Mouse (Mus musculus): ENCODE measurements at regions not wholly inside any gene's neighbourhood (a gene's known extent, or its start where the extent isn't known, plus 50 kb on each side); places are given as distances from the start of the nearest gene placed in this dataset.

DNA sequence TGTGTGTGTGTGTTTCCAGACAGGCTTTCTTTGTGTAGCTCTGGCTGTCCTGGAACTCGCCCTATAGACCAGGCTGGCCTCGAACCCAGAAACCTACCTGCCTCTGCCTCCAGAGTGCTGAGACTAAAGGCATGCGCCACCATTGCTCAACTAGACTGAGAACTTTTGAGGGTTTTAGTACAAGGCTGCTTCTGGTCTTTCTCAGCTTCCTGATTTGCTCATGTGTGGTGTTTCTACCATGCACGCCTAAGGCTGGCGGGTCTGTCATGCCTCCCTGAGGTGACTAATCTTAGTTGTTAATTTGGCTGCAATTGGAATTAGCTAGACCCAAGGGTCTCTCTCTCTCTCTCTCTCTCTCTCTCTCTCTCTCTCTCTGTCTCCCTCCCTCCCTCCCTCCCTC, 61.2 kb upstream of the Cux1 start:
- Histone ChIP-seq H3K4me2 (replicated peaks) (no peak overlapping the region), H3K4me1 (no peaks in the 10 kb centered on the region), H3K27me3 (peaks cover 17% of the 10 kb centered on the region), H3K9me3 (no peaks in the 10 kb centered on the region), H3K27ac (replicated peaks) (no peak overlapping the region), H3K4me3 (no peak overlapping the region), H3K9ac (replicated peaks) (no peak overlapping the region), H3K36me3 (no peaks in the 10 kb centered on the region)
- no peak for ATAC-seq (ENCODE audit: low FRiP score, low read depth)
- 88% methylated on average over 5 of the region's 5 CpGs for WGBS

DNA sequence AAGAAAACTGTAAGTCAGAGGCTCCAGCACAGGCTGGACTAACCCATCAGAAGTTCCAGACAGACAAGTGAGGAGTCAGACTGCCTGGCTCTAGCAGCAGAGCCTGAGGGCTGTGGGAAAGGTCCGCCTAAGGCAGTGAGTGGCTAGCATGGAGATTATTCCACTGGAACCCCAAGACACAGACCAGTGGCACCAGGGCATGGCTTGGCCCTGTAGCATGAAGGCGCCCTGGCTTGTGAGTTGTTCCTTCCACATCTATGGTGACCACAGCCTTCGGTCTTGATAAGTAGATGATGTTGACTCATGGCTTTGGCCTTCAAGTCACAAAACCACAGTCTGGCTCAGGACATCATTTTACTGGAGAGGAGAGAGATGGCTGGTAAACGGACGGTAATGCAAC, 60.7 kb upstream of the Myl10 start:
- H3K27ac ChIP-seq (replicated peaks): no peak overlapping the region
- ATAC-seq (ENCODE audit: low FRiP score, low read depth): no peak
- H3K9ac ChIP-seq (replicated peaks): no peak overlapping the region
- no peak overlapping the region for H3K4me3 ChIP-seq
- no peaks in the 10 kb centered on the region for H3K27me3 ChIP-seq
- H3K36me3 ChIP-seq: no peaks in the 10 kb centered on the region
- H3K9me3 ChIP-seq: no peaks in the 10 kb centered on the region
- H3K4me1 ChIP-seq: no peaks in the 10 kb centered on the region
- no peak overlapping the region for H3K4me2 ChIP-seq (replicated peaks)
- WGBS: 88% methylated on average over 5 of the region's 5 CpGs

DNA sequence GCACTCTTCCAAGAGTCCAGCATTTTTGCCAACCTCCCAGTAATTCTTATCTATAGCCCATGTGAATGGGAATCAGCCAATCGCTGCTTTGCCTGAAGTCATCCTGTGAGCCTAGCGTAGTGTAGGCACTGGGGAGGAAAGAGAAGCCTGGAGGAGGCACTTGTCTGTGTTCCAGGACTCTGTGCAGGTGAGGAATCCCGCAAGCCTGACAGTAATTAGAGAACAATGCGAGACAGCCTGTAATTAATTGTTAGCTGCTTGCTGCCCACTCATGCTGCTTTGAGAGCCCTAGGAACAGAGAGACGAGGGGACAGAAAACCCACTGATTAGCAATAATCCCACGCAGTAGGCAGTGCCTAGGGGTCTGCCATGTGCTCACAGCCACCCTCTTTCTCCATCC, 59.0 kb upstream of the Myl10 start:
- WGBS: 72% methylated on average over 6 of the region's 6 CpGs
- H3K4me3 ChIP-seq: no peak overlapping the region
- no peak overlapping the region for H3K27ac ChIP-seq (replicated peaks)
- no peaks in the 10 kb centered on the region for H3K36me3 ChIP-seq
- H3K27me3 ChIP-seq: no peaks in the 10 kb centered on the region
- no peak overlapping the region for H3K4me2 ChIP-seq (replicated peaks)
- no peaks in the 10 kb centered on the region for H3K9me3 ChIP-seq
- no peak overlapping the region for H3K9ac ChIP-seq (replicated peaks)
- H3K4me1 ChIP-seq: no peaks in the 10 kb centered on the region
- ATAC-seq (ENCODE audit: low FRiP score, low read depth): no peak

DNA sequence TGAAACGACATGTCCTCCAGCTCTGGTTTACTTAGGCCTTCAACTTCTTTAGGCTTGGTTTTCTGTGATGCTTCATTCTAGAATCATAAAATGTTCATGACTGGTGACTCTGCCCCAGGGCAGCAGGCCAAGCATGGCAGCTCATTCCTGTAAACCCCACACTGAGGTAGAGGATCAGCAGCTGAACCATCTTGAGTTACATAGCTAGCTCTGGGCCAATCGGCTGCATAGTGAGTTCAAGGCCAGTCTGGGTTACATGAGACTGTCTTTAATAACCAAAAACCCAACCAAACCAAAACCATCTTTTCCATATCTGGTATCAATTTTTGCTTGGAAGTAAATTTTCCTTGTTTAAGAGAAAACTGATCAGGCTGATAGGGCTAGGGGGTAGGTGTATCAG, 57.8 kb upstream of the Myl10 start:
- Histone ChIP-seq H3K36me3 (no peaks in the 10 kb centered on the region), H3K4me1 (no peaks in the 10 kb centered on the region), H3K4me3 (no peak overlapping the region), H3K27ac (replicated peaks) (no peak overlapping the region), H3K9me3 (no peaks in the 10 kb centered on the region), H3K4me2 (replicated peaks) (no peak overlapping the region), H3K27me3 (no peaks in the 10 kb centered on the region), H3K9ac (replicated peaks) (no peak overlapping the region)
- 92% methylated on average over 2 of the region's 2 CpGs for WGBS
- no peak for ATAC-seq (ENCODE audit: low FRiP score, low read depth)

DNA sequence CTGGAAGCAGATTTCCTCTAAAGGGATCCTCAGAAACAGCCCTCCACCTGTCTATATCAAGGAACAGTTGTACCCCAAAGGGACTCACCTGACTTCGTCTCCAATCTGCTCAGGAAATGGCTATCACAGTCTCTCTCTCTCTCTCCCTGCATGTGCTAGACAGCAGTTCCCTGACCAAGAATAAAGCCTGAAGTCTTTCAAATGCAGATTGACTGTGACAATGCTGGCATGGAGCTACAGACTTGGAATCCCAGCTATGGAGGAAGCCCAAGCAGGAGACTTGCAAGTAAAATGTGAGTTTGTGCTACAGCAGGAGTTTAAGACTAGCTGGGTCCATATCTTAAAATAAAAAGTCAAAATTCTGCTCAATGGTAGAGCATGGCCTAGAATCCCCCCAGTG, 56.5 kb upstream of the Myl10 start:
- whole genome bisulfite sequencing: 72% methylated on average over 1 of the region's 1 CpGs
- Histone ChIP-seq H3K4me1 (no peaks in the 10 kb centered on the region), H3K9me3 (no peaks in the 10 kb centered on the region), H3K36me3 (no peaks in the 10 kb centered on the region), H3K4me2 (replicated peaks) (no peak overlapping the region), H3K27me3 (no peaks in the 10 kb centered on the region), H3K27ac (replicated peaks) (no peak overlapping the region), H3K4me3 (no peak overlapping the region), H3K9ac (replicated peaks) (no peak overlapping the region)
- ATAC-seq (ENCODE audit: low FRiP score, low read depth): no peak

DNA sequence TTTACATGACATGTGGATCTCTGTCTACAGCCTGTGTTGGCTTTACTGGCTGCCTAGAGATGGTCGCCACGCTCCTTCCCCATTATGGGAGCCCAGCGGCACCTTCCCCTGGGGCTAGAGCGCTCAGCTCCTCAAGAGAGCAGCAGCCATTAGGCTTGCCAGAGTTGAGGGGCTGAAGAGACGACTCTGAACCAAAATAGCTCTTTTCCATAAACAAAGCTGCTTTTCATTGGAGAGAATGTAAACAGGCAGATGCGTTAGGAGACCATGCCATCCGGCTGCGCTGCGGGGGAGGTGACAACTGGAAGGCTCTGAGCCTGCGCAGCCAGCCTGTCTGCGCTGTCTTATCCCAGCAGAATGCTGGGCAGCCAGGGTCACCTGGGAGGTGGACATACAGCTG, 55.1 kb upstream of the Myl10 start:
- WGBS: 72% methylated on average over 11 of the region's 11 CpGs

DNA sequence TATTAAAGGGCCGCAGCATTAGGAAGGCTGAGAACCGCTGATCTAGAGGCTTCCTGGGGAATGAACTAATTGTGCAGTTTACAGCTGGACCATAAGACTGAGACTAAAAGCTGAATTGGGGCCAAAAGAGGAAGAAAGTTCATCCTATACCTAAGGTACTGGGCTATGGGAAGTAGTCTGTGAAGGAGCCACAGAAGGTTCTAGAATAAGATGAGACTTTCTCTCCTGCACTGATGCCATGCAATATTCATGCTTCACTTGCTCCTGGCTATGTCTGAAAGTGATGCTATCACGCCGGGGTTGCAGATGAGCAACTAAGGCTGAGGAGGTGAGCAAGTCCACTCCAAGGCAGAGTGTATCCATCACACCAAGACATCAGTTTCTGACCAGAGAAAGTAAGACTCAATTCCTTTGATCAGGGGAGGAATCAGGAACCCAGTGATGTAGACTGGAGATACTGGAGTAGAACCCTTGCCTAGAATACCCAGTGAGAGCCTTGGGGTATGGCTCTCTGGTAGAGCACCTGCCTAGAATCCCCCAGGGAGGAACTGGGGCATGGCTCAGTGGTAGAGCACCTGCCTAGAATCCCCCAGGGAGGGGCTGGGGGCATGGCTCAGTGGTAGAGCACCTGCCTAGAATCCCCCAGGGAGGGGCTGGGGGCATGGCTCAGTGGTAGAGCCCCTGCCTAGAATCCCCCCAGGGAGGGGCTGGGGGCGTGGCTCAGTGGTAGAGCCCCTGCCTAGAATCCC, 51.9 kb upstream of the Myl10 start:
- Histone ChIP-seq H3K9ac (replicated peaks) (no peak overlapping the region), H3K27ac (replicated peaks) (no peak overlapping the region), H3K9me3 (no peaks in the 10 kb centered on the region), H3K4me2 (replicated peaks) (no peak overlapping the region), H3K36me3 (no peaks in the 10 kb centered on the region), H3K4me3 (no peak overlapping the region), H3K4me1 (no peaks in the 10 kb centered on the region), H3K27me3 (no peaks in the 10 kb centered on the region)
- 87% methylated on average over 5 of the region's 5 CpGs for WGBS
- ATAC-seq (ENCODE audit: low FRiP score, low read depth): no peak

More for the DNA sequence above, 55.1 kb upstream of the Myl10 start:
- Histone ChIP-seq H3K4me2 (replicated peaks) (no peak overlapping the region), H3K27me3 (no peaks in the 10 kb centered on the region), H3K9me3 (no peaks in the 10 kb centered on the region), H3K9ac (replicated peaks) (no peak overlapping the region), H3K36me3 (no peaks in the 10 kb centered on the region), H3K27ac (replicated peaks) (no peak overlapping the region), H3K4me1 (no peaks in the 10 kb centered on the region), H3K4me3 (no peak overlapping the region)
- ATAC-seq (ENCODE audit: low FRiP score, low read depth): no peak

DNA sequence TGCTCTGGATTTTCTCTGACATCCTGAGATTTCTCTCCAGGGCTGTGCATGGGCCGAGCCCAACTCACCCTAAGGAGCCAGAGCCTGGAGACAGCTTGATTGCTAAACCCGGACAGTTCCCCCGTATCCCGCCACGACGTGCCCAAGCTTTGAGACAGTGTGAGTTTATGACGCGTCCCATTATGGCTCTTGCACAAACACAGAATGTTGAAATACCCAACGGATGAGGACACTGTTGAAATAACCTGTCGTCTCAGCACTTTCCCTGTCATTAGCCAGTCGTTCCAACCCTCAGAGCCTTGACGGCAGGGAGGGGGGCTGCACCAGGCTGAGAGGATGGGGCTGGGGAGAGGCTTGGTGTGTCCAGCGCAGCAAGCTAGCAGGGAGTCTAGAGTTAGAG, 50.7 kb upstream of the Myl10 start:
- Histone ChIP-seq H3K4me2 (replicated peaks) (no peak overlapping the region), H3K27me3 (no peaks in the 10 kb centered on the region), H3K9me3 (no peaks in the 10 kb centered on the region), H3K4me1 (no peaks in the 10 kb centered on the region), H3K36me3 (no peaks in the 10 kb centered on the region), H3K9ac (replicated peaks) (no peak overlapping the region), H3K27ac (replicated peaks) (no peak overlapping the region), H3K4me3 (no peak overlapping the region)
- 79% methylated on average over 13 of the region's 13 CpGs for WGBS
- no peak for ATAC-seq (ENCODE audit: low FRiP score, low read depth)
